Mouse (Mus musculus): ENCODE measurements around the gene Nkx2-1.
"Not testable (repeated sequence)": the region's sequence is repeated elsewhere in the genome, so short reads cannot be mapped to it uniquely, and the experiment has no call there.

The Nkx2-1 gene

GRCm38 (mm10) chr12:56536884-56537265 lies at the start of gene Nkx2-1:
Nkx2-1 (minus strand) TSS chr12:56536908.
- DNase-seq (ENCODE audit: low spot score in 2 of 2): no peak

- DNase-seq (ENCODE audit: low spot score in 2 of 2): peak in 1 of 2 experiments; percentile 72
Measured at GRCm38 (mm10) chr12:56541068-56541467, 4.4 kb upstream of the Nkx2-1 start.

GRCm38 (mm10) chr12:56540591-56540990 lies 3.9 kb upstream of the Nkx2-1 start:
- no peak for DNase-seq (ENCODE audit: low spot score in 2 of 2)

- DNase-seq (ENCODE audit: low spot score in 2 of 2): no peak
Measured at GRCm38 (mm10) chr12:56538601-56539000, 1.9 kb upstream of the Nkx2-1 start.

GRCm38 (mm10) chr12:56537931-56538330 lies 1.2 kb upstream of the Nkx2-1 start:
- DNase-seq (ENCODE audit: low spot score in 2 of 2): no peak

- no peak for DNase-seq (ENCODE audit: low spot score in 2 of 2)
Measured at GRCm38 (mm10) chr12:56537342-56537741, 634 bp upstream of the Nkx2-1 start.

- DNase-seq (ENCODE audit: low spot score in 2 of 2): no peak
Measured at GRCm38 (mm10) chr12:56536174-56536883, 379 bp downstream of the Nkx2-1 start.

GRCm38 (mm10) chr12:56535411-56536173 lies 1.1 kb downstream of the Nkx2-1 start:
- no peak for DNase-seq (ENCODE audit: low spot score in 2 of 2)

GRCm38 (mm10) chr12:56534651-56535326 lies 1.9 kb downstream of the Nkx2-1 start:
- DNase-seq (ENCODE audit: low spot score in 2 of 2): no peak

- no peak for DNase-seq (ENCODE audit: low spot score in 2 of 2)
Measured at GRCm38 (mm10) chr12:56534311-56534650, 2.4 kb downstream of the Nkx2-1 start.

GRCm38 (mm10) chr12:56533501-56534310 lies 3.0 kb downstream of the Nkx2-1 start:
- no peak for DNase-seq (ENCODE audit: low spot score in 2 of 2)

GRCm38 (mm10) chr12:56532986-56533495 lies 3.7 kb downstream of the Nkx2-1 start:
- DNase-seq (ENCODE audit: low spot score in 2 of 2): no peak

- DNase-seq (ENCODE audit: low spot score in 2 of 2): no peak
Measured at GRCm38 (mm10) chr12:56532142-56532541, 4.6 kb downstream of the Nkx2-1 start.

- no peak for DNase-seq (ENCODE audit: low spot score in 2 of 2)
Measured at GRCm38 (mm10) chr12:56531051-56531620, 5.6 kb downstream of the Nkx2-1 start.

GRCm38 (mm10) chr12:56529931-56530330 lies 6.8 kb downstream of the Nkx2-1 start:
- DNase-seq (ENCODE audit: low spot score in 2 of 2): no peak

GRCm38 (mm10) chr12:56528881-56529681 lies 7.6 kb downstream of the Nkx2-1 start:
- DNase-seq (ENCODE audit: low spot score in 2 of 2): no peak

GRCm38 (mm10) chr12:56528034-56528570 lies 8.6 kb downstream of the Nkx2-1 start:
- DNase-seq (ENCODE audit: low spot score in 2 of 2): no peak

GRCm38 (mm10) chr12:56527071-56527470 lies 9.6 kb downstream of the Nkx2-1 start:
- DNase-seq (ENCODE audit: low spot score in 2 of 2): no peak

- not testable (repeated sequence) for DNase-seq (ENCODE audit: low spot score in 2 of 2)
Measured at GRCm38 (mm10) chr12:56525219-56525797, 11.4 kb downstream of the Nkx2-1 start.

GRCm38 (mm10) chr12:56524201-56524600 lies 12.5 kb downstream of the Nkx2-1 start:
- no peak for DNase-seq (ENCODE audit: low spot score in 2 of 2)

Data from frontal cortex, postnatal 10 days (tissue).